Mouse (Mus musculus) ES-Bruce4 (cell line): ENCODE data around the gene Cox6b1.

Experiments used
- CTCF ChIP-seq: IDR thresholded peaks from one replicate; pipeline ENCODE4 v1.8.1; 2011; ENCODE audit warnings: low read depth, low read length
- POLR2A ChIP-seq: IDR thresholded peaks from one replicate; pipeline ENCODE4 v1.8.1; 2011; ENCODE audit warnings: low read length; ENCODE audit not compliant: insufficient read depth

DNA sequence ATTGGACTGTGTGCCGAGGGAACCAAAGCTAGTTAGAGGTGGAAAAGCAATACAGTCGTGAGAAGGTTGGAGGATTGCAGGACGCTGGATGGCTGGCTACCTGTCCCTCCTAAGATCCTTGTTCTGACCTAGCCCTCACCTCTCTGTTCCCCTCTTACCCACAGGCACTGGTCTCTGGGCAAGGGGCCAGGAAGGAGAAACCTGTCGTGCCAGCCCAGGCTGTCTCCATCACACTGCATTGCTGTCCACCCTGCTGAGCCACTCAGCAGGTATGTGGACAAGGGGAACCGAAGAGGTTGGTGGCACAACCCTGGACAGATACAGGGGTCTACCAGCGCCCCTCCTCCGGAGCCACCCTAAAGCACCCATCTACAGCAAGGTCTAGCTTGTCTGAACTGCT is 25.3 kb downstream of the Cox6b1 start:
- TF ChIP-seq CTCF: no peak
- no peak for TF ChIP-seq POLR2A
